Mouse (Mus musculus) gastrocnemius, adult 18-20 months (tissue): Measurements from ENCODE around the gene Gtpbp8. TPM values are rescaled to one million over a fixed set of nuclear protein-coding genes. Genes with fewer than 3 reads are reported as not detected.

ENCODE experiments used
- DNase-seq: peaks from one replicate; pipeline ENCODE4 v3.0.0; 2021; ENCODE audit warnings: low spot score
- total RNA-seq, 2 experiments: library from RNA; stranded (reverse); gene quantifications; 2 replicates each; pipeline ENCODE4 v1.2.3; 2021

Gene Gtpbp8
- total RNA-seq, 2 experiments from 2014 or later, result 6.1 to 8.8 TPM

GRCm38 (mm10) chr16:44690501-44690900 is 55.7 kb downstream of the Gtpbp8 start:
- no peak for DNase-seq

- DNase-seq, result no peak
These were observed 57.7 kb downstream of the Gtpbp8 start for GRCm38 (mm10) chr16:44688507-44688906.

GRCm38 (mm10) chr16:44687719-44688420 is 58.3 kb downstream of the Gtpbp8 start:
- DNase-seq, result no peak

- DNase-seq, result no peak
These were observed 59.0 kb downstream of the Gtpbp8 start for GRCm38 (mm10) chr16:44686991-44687718.

Other genes with a start within 250 kb of the Gtpbp8 start
- 1 to 10 TPM; 2.5 to 4.8 TPM for gene Boc, start 187.5 kb downstream of the Gtpbp8 start, total RNA-seq
- gene Nepro, start 22.1 kb downstream of the Gtpbp8 start, total RNA-seq, result 1 to 10 TPM; 2.6 to 3.1 TPM
- under 1 TPM in 1 of 2 experiments, not detected in 1; 0.32 TPM for gene Cd200r1, start 19.4 kb upstream of the Gtpbp8 start, total RNA-seq
- not detected for gene Cd200r4, start 65.4 kb upstream of the Gtpbp8 start, total RNA-seq
- gene Cd200r2, start 120.7 kb upstream of the Gtpbp8 start, total RNA-seq, result not detected
- gene Cd200r3, start 197.3 kb upstream of the Gtpbp8 start, total RNA-seq, result not detected